Mouse (Mus musculus) spleen, embryonic (tissue): ENCODE measurements around the gene Herc3.
"Not testable (repeated sequence)": the region's sequence is repeated elsewhere in the genome, so short reads cannot be mapped to it uniquely, and the experiment has no call there.

Experiments used
- CTCF ChIA-PET: fragments of 350-600 bp; sonication (Branson Sonifier 250); formaldehyde crosslinking; loops from one replicate; lab custom pipeline; 2022; lab: Charles Lee

Gene Herc3

GRCm38 (mm10) chr6:58831232-58832009 lies at the start of gene Herc3:
Gene Herc3, plus strand, starts transcription at chr6:58831465.
- CTCF ChIA-PET, result no interaction called here

- CTCF ChIA-PET, result no interaction called here
Measured at GRCm38 (mm10) chr6:58801394-58801793, 29.9 kb upstream of the Herc3 start.

GRCm38 (mm10) chr6:58814381-58814780 lies 16.9 kb upstream of the Herc3 start:
- CTCF ChIA-PET, result no interaction called here

DNA sequence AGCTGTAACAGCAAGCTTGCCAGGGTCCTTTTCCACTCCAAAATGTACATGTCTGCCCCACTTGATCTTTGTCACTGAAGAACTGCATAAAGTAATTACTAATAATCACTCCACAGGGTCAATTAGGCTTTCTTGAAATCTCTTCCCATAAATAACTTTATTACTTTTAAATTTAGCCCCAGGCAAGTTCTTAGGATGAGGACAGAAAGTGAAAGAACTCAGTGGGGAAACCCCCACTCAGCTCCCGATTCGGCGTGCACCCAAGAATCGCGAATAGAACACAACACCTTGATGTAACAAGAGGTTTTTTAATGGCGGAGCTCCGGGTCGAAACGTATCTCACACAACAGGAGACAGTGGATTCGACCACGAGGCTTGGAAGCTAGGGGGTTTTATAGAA lies 14.2 kb upstream of the Herc3 start:
- CTCF ChIA-PET, result not testable (repeated sequence)

DNA sequence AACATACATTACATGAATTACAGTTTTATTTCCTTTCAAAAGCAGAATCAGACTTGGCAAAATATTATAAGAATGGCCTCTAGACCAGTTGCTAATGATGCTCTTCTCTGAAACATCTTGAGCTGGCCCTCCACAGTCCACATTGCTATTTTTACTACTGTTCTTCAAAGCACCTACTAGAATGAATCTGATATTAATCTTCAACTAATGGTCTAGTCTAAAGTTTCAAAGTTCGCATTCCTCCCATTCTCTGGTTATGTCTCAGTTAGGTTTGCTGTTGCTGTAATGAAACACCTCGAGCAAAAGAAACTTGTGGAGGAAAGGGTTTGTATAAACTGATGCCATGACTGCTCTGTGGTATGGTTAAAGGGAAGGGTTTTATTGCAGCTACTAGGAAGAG lies 5.6 kb upstream of the Herc3 start:
- CTCF ChIA-PET, result no interaction called here

GRCm38 (mm10) chr6:58826089-58826488 lies 5.2 kb upstream of the Herc3 start:
- CTCF ChIA-PET, result no interaction called here

- CTCF ChIA-PET, result no interaction called here
Measured at GRCm38 (mm10) chr6:58828582-58828981, 2.7 kb upstream of the Herc3 start.

DNA sequence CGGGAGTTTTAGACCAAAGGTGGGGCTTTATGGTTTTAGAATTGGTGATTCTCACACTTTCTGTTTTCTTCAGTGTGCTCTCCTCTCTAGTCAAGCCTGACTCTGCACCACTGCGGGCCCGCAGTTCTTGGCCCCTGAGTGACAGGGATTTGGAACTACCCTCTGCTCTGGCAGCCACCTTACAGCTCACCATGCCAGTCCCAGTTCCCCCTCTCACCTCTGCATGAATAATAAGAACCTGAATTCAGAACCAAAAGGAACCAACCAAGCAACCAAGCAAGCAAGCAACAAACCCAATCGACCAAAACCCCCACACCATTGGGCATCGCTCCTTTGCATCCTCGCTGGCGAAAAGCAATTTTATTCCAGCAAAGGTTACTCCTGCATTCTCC lies 429 bp upstream of the Herc3 start:
- CTCF ChIA-PET, result no interaction called here

GRCm38 (mm10) chr6:58832591-58833018 lies 1.3 kb downstream of the Herc3 start:
- CTCF ChIA-PET, result no interaction called here

DNA sequence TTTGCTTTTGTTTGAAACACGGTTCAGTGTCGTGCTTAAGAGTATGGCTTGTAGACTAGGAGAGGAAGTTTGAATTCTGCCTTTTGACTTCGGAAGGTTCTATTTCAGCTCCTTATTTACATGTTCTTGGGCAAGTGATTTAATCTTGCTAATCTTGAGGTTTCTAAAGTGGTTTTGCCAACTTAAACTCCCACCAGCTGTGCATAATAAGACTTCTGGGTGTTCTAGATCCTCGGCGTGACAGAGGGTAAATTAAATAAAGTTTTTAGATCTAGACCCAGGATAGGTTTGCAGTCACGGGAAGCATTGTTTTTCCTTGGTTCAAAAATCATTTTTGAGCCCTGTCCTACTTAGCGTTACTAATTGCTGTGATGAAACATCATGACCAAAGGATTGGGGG lies 3.2 kb downstream of the Herc3 start:
- CTCF ChIA-PET, result no interaction called here

DNA sequence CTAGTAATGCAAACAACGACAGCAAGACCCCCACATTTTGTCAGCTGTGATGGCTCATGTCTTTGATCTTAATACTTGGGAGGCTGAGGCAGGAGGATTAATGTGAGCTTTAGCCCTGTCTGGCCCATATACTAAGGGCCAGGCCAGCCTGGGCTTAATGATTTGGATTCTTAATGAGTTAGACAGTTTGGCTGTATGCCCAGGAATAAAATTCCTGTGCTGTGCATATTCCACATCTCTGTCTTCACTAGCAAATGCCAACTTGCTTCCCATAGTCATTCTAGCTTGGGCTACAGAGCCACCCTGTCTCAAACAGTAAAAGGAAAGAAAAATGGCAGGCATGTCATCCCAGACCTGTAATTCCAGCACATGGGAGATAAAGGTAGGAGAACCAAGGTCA lies 4.3 kb downstream of the Herc3 start:
- CTCF ChIA-PET, result no interaction called here

DNA sequence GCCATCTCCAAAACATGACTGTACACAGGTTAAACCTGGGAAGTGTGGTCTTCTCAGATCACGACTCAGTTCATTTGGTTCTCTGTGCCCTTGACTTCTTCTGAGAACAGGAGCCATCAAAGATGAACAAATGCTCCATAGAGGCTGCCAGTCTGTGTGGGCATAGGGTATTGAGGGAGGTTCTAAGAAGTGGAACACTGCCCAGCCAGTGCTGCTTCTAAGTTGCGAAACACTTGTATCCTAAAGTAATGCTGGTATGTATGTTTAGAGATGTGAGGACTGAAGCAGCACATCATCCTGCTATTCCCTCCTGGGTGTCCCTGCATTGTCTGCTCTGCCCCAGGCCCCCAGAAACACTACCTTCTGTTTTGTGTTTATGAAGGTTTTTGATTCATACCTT lies 5.2 kb downstream of the Herc3 start:
- CTCF ChIA-PET, result no interaction called here

DNA sequence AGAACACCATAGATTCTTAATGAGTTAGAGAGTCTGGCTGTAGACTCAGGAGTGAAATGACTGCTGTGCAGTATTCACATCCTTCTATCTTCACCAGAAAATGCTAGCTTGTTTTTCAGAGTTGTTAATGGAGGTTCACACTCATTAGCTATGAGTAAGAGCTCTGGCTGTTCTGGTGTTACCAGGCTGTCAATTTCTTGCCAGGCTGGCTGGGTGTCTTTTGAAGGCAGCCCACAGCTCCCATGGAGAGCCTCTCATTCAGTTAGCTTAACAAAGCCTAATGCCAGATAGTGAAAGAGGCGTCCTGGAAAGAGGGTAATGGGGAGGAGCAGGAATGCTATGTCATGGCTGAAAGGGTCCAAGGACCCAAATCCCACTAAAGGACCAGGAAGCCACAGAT lies 6.7 kb downstream of the Herc3 start:
- CTCF ChIA-PET, result no interaction called here

DNA sequence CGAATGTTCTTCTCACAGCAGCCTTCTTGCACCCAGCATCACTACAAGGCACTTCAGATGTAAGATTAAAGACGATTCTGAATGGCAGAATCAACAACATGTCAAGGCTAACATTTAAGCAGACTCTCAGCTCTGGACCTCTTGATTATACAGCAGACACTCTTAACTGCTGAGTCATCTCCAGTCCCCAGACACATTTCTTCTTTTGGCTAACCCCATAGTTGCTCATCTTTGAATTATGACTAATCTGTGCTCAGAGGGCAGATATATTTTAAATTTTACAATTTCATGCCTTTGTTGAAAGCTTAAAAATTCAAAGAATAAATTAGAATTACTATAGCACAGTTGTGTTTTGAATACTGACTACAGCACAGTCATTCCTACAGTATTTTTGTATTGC lies 9.9 kb downstream of the Herc3 start:
- CTCF ChIA-PET, result no interaction called here

DNA sequence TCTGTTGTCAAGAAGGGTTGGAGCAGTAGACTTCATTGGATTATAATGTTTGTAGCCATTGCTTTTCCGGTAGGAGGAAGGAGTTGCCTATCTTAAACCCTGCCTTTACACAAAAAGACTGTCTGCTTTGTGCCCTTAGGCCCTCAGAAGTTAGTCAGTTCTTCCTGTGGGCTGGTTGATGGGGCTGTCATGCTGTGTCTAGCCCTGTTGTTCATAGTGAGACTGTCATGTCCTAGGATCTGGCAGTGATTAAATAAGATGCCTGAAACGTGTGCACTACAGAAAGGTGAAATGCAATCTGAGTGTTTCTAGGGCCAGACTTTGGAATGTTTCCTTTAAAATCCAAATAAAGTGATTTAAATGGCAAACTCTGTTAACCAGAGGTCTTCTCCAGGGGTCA lies 10.9 kb downstream of the Herc3 start:
- CTCF ChIA-PET, result no interaction called here

DNA sequence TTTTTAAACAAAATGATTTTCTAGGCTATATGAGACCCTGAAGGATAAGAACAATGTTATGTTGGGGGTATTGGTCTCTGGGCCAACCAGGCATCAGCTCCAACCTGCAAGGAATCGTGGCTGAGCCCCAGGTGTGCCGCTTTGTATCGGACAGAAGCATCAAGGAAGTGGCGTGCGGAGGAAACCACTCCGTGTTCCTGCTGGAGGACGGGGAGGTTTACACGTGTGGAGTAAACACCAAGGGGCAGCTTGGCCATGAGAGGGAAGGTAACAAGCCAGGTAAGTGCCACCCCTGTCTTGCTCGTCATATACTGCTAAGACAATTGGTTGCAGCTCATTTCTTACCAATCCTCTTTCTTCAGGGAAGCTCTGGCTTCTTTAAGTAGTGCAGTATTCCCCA lies 12.3 kb downstream of the Herc3 start:
- CTCF ChIA-PET, result no interaction called here

- CTCF ChIA-PET, result no interaction called here
Measured at GRCm38 (mm10) chr6:58844188-58844822, 13.0 kb downstream of the Herc3 start.

DNA sequence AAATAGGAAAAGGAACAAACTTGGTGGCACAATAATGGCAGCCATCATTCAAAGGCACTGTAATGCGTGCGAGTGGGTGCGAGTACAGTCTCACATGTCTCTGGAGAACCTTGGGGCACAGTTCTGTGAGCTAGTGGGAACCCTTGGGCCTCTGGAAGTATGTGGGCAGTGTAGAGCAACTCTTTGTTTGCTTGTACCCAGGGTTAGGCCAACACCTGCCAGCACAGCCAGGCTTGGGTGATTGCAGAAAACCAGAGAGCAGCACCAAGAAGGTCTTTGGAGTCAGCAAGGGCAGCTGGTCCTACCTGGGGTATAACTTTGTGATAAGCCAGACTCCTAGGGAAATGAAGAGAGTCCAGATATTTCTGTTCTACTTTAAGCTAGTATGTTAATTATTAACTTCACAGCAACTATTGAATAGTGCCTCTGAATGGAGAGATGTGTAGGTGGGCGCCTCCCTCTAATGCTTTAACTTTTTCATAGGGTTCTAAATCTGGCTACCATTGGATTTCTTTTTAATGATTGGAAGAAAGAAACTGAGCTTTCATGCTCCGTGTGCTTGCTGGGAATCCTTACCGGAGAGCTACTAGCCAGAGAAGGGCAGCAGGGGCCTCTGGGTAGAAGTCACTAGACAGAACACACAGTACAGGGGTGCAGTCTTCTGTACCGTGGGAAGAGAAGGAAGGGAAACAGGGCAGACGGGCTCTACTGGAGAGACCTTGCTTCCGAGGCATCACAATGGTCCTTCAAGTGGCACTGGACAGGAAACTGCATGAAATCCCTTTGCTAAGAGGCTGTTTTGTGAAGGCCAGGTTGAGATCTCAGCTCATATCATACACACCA lies 15.8 kb downstream of the Herc3 start:
- CTCF ChIA-PET, result no interaction called here

- CTCF ChIA-PET, result no interaction called here
Measured at GRCm38 (mm10) chr6:58847836-58848235, 16.6 kb downstream of the Herc3 start.

GRCm38 (mm10) chr6:58849356-58849755 lies 18.1 kb downstream of the Herc3 start:
- CTCF ChIA-PET, result no interaction called here

GRCm38 (mm10) chr6:58855676-58856367 lies 24.6 kb downstream of the Herc3 start:
- CTCF ChIA-PET, result no interaction called here

DNA sequence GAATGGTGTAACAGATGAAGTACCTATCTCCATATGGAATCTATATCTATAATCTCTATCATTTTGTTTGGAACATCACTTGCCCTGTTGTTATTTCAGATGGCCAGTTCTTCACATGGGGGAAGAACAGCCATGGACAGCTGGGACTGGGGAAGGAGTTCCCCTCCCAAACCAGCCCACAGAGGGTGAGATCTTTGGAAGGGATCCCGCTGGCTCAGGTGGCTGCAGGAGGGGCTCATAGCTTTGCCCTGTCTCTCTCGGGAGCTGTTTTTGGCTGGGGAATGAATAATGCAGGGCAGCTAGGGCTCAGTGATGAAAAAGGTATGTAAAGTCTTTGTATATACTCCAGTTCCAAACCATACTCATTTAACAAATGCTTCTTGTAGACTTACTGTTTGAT lies 25.2 kb downstream of the Herc3 start:
- CTCF ChIA-PET, result no interaction called here
